Mouse (Mus musculus) bone marrow, adult 2 months (tissue): ENCODE measurements around the gene Ehd4.

Source experiments
- CTCF ChIP-seq: fragments of 200-500 bp; IDR thresholded peaks from 2 replicates; pipeline ENCODE4 v1.5.1; 2011; ENCODE audit warnings: low read length, control low read depth; ENCODE audit not compliant: control insufficient read depth, insufficient read depth
- POLR2A ChIP-seq: fragments of 200-500 bp; IDR thresholded peaks from 2 replicates; pipeline ENCODE4 v1.6.1; 2011; ENCODE audit warnings: low read depth, mild to moderate bottlenecking, control low read depth, low read length, borderline replicate concordance; ENCODE audit not compliant: control insufficient read depth

- no peak for TF ChIP-seq POLR2A
- TF ChIP-seq CTCF: no peak
Observed at GRCm38 (mm10) chr2:120106397-120106973, 47.9 kb downstream of the Ehd4 start.
